Mouse (Mus musculus) lung, postnatal 4 days (tissue): Measurements from ENCODE around the gene Zfp827.

Experiments
- DNase-seq, 2 experiments: peaks; one replicate each; pipeline ENCODE4 v3.0.0; 2021

Gene Zfp827

GRCm38 (mm10) chr8:79226046-79226445 is 197.8 kb downstream of the Zfp827 start:
- DNase-seq = no peak

- DNase-seq = no peak
Measured at GRCm38 (mm10) chr8:79227194-79227593, 199.0 kb downstream of the Zfp827 start.

- no peak for DNase-seq
Measured at GRCm38 (mm10) chr8:79227916-79228315, 199.7 kb downstream of the Zfp827 start.

GRCm38 (mm10) chr8:79229266-79229888 is 201.1 kb downstream of the Zfp827 start:
- DNase-seq = no peak

- DNase-seq = no peak
Measured at GRCm38 (mm10) chr8:79239320-79239719, 211.1 kb downstream of the Zfp827 start.

- no peak for DNase-seq
Measured at GRCm38 (mm10) chr8:79239996-79240395, 211.8 kb downstream of the Zfp827 start.
